In genomic region chr11:43728737-43729301, GRCm38 (mm10) we compare ENCODE assay signal across 17 mouse cellular contexts. TPM values are rescaled to one million over a fixed set of nuclear protein-coding genes. Genes with fewer than 3 reads are reported as not detected.
DNase-seq lines count a peak whose midpoint lies in the region; ATAC-seq and TF ChIP-seq lines count a peak whose summit lies in the region.
"Had no signal": no experiment of that assay in that cellular context is flagged by ENCODE, and none has a peak within 500 bp of the region (broad histone marks: within the 10 kb centered on the region; RNA-seq: fewer than 3 reads in every experiment).

No protein-coding gene starts in this region.

- H3K9me3 ChIP-seq in midbrain, postnatal 0 days (ENCODE audit: low read length) = no peaks in the 10 kb centered on the region
- H3K9me3 ChIP-seq in midbrain, embryonic 15.5 days = no peaks in the 10 kb centered on the region
- H3K9me3 ChIP-seq: forebrain, embryonic 10.5 days had no signal

- H3K4me2 ChIP-seq in midbrain, postnatal 0 days (ENCODE audit: low read depth, low read length, poor library complexity, severe bottlenecking) = no peak overlapping the region
- no peak overlapping the region for H3K4me2 ChIP-seq in midbrain, embryonic 15.5 days

- H3K4me3 ChIP-seq in midbrain, postnatal 0 days (ENCODE audit: low read depth, low read length) = no peak overlapping the region
- no peak overlapping the region for H3K4me3 ChIP-seq in midbrain, embryonic 15.5 days
- H3K4me3 ChIP-seq: forebrain, embryonic 10.5 days had no signal

- peak; percentile 30 for TF ChIP-seq CTCF in midbrain, postnatal 0 days (IDR thresholded peaks at IDR 0.05)

- H3K9ac ChIP-seq in midbrain, postnatal 0 days (replicated peaks; ENCODE audit: low read length, poor library complexity, severe bottlenecking) = no peak overlapping the region
- H3K9ac ChIP-seq in midbrain, embryonic 15.5 days = no peak overlapping the region

- DNase-seq in adrenal gland, adult 2 months = peak; percentile 35
- no peak for DNase-seq in adrenal gland, adult 8-10 months
- no peak for DNase-seq in midbrain, postnatal 0 days (ENCODE audit: low spot score)
- DNase-seq in fibroblast of lung, adult 2 months (ENCODE audit: low read depth) = peak; percentile 32
- DNase-seq in liver = no peak
- DNase-seq in lung, postnatal 14 days = no peak
- no peak for DNase-seq in adrenal gland, postnatal 10 days
- DNase-seq: B cell, adult 2 months; embryo, embryonic 11 days; gastrocnemius, postnatal 10 days; heart, postnatal 4 days; kidney, postnatal 25 days; lung, adult 2 months; midbrain, embryonic 14.5 days; right cerebral cortex, postnatal 4 days had no signal

- H3K27me3 ChIP-seq in midbrain, postnatal 0 days (ENCODE audit: insufficient read depth, low read length) = no peaks in the 10 kb centered on the region
- no peaks in the 10 kb centered on the region for H3K27me3 ChIP-seq in midbrain, embryonic 15.5 days (replicated peaks)

- H3K27ac ChIP-seq in midbrain, postnatal 0 days (ENCODE audit: low read depth, low read length) = no peak overlapping the region
- no peak overlapping the region for H3K27ac ChIP-seq in midbrain, embryonic 15.5 days
- H3K27ac ChIP-seq: forebrain, embryonic 10.5 days had no signal

- H3K36me3 ChIP-seq in midbrain, postnatal 0 days (ENCODE audit: insufficient read depth, low read length) = peaks cover 33% of the 10 kb centered on the region
- peaks cover 21% of the 10 kb centered on the region; the same call in 1 of the 2 replicates for H3K36me3 ChIP-seq in midbrain, embryonic 15.5 days (replicated peaks)

- no peak for ATAC-seq in midbrain, postnatal 0 days (ENCODE audit: low FRiP score)
- ATAC-seq in midbrain, embryonic 15.5 days (replicated peaks) = no peak

- H3K4me1 ChIP-seq in midbrain, postnatal 0 days (ENCODE audit: insufficient read depth, low read length) = no peaks in the 10 kb centered on the region
- H3K4me1 ChIP-seq in midbrain, embryonic 15.5 days = no peaks in the 10 kb centered on the region
- H3K4me1 ChIP-seq: forebrain, embryonic 10.5 days had no signal

- 87% methylated on average over 7 of the region's 7 CpGs for WGBS in midbrain, postnatal 0 days
- WGBS in midbrain, embryonic 15.5 days = 90% methylated on average over 7 of the region's 7 CpGs

RNA-seq across cellular contexts. Expression of gene Ttc1, which starts 19.0 kb away (rescaled TPM):
- total RNA-seq in adrenal gland, adult 2 months (2021) = 10 to 100 TPM; 53.5 to 59.2 TPM
- polyA plus RNA-seq in adrenal gland, adult 2 months (2012; rRNA removed) = 3.0 and 3.8 TPM in 2 replicates
- 10 to 100 TPM; 62.0 to 69.8 (median 64.8) TPM for total RNA-seq in adrenal gland, adult 8-10 months (2022)
- 30.0 and 37.6 TPM in 2 replicates for total RNA-seq in midbrain, postnatal 0 days (2014; rRNA removed)
- 76.3 and 83.2 TPM in 2 replicates for polyA plus RNA-seq in midbrain, postnatal 0 days (2015; fragmentation: Nextera tagmentation; extraction: Ambion mirVana)
- 73.8 and 77.8 TPM in 2 replicates for polyA plus RNA-seq in midbrain, embryonic 15.5 days (2015; fragmentation: Nextera tagmentation; extraction: Ambion mirVana)
- 10 to 100 TPM; 46.2 to 48.8 TPM for total RNA-seq in adrenal gland, postnatal 10 days (2021)

RNA-seq across cellular contexts. Expression of gene Pwwp2a, which starts 47.0 kb away (rescaled TPM):
- total RNA-seq in adrenal gland, adult 2 months (2021) = 10 to 100 TPM; 29.4 to 30.9 TPM
- 7.8 and 12.8 TPM in 2 replicates for polyA plus RNA-seq in adrenal gland, adult 2 months (2012; rRNA removed)
- total RNA-seq in adrenal gland, adult 8-10 months (2022) = 10 to 100 TPM; 28.6 to 46.7 (median 35.5) TPM
- 19.9 and 29.2 TPM in 2 replicates for total RNA-seq in midbrain, postnatal 0 days (2014; rRNA removed)
- polyA plus RNA-seq in midbrain, postnatal 0 days (2015; fragmentation: Nextera tagmentation; extraction: Ambion mirVana) = 16.9 and 18.8 TPM in 2 replicates
- 29.0 and 33.1 TPM in 2 replicates for polyA plus RNA-seq in midbrain, embryonic 15.5 days (2015; fragmentation: Nextera tagmentation; extraction: Ambion mirVana)
- 10 to 100 TPM; 33.2 to 42.0 TPM for total RNA-seq in adrenal gland, postnatal 10 days (2021)

Comparison
In these comparisons a context has a peak if more than half of its experiments do, and no peak if none do; other contexts are left out.
1. DNase-seq: peak in adrenal gland, adult 2 months (single experiment) and fibroblast of lung, adult 2 months (single experiment); none in adrenal gland, adult 8-10 months (single experiment), midbrain, postnatal 0 days (single experiment), liver (single experiment), lung, postnatal 14 days (single experiment) and adrenal gland, postnatal 10 days (single experiment).